Mouse (Mus musculus): ENCODE data around the gene Cib1.

- no peak for TF ChIP-seq CTCF (conservative IDR thresholded peaks at IDR 0.05; ENCODE audit: low read length)
- no peak for TF ChIP-seq NANOG (IDR thresholded peaks at IDR 0.05; ENCODE audit: borderline replicate concordance, low read length)
- no peak for TF ChIP-seq POU5F1 (IDR thresholded peaks at IDR 0.05; ENCODE audit: borderline replicate concordance, low read length)
Observed at GRCm38 (mm10) chr7:80241661-80242060, 9.0 kb upstream of the Cib1 start.
